Mouse (Mus musculus) CD4-positive, CD25-positive, alpha-beta regulatory T cell, adult 4 months (primary cell): ENCODE measurements around the gene Fam172a. TPM values are rescaled to one million over a fixed set of nuclear protein-coding genes. Genes with fewer than 3 reads are reported as not detected.
"Not testable (repeated sequence)": the region's sequence is repeated elsewhere in the genome, so short reads cannot be mapped to it uniquely, and the experiment has no call there.

Source experiments
- ATAC-seq: one replicate; pipeline ENCODE4 v1.8.0; 2017
- polyA plus RNA-seq, 2 experiments: library from polyadenylated mRNA; unstranded; fragments of 100-300 nt; shearing (Covaris generic); gene quantifications; one replicate each; pipeline ENCODE4 v1.2.1; 2017

Fam172a gene
- polyA plus RNA-seq, result 10 to 100 TPM; 28.8 to 33.1 TPM

- not testable (repeated sequence) for ATAC-seq
Measured at GRCm38 (mm10) chr13:77701733-77702132, at the start of gene Fam172a. Gene Fam172a, plus strand, starts transcription at chr13:77702033.

GRCm38 (mm10) chr13:77688651-77689050 is 13.2 kb upstream of the Fam172a start:
- ATAC-seq, result no peak

- ATAC-seq, result peak; percentile 98
Measured at GRCm38 (mm10) chr13:77708514-77709013, 6.7 kb downstream of the Fam172a start.

GRCm38 (mm10) chr13:77717499-77717898 is 15.7 kb downstream of the Fam172a start:
- ATAC-seq, result no peak

GRCm38 (mm10) chr13:77742822-77743221 is 41.0 kb downstream of the Fam172a start:
- ATAC-seq, result no peak

GRCm38 (mm10) chr13:77777606-77778005 is 75.8 kb downstream of the Fam172a start:
- no peak for ATAC-seq

GRCm38 (mm10) chr13:77807341-77807740 is 105.5 kb downstream of the Fam172a start:
- ATAC-seq, result not testable (repeated sequence)

- no peak for ATAC-seq
Measured at GRCm38 (mm10) chr13:77810449-77810848, 108.6 kb downstream of the Fam172a start.

GRCm38 (mm10) chr13:77826138-77826537 is 124.3 kb downstream of the Fam172a start:
- no peak for ATAC-seq

GRCm38 (mm10) chr13:77843017-77843654 is 141.3 kb downstream of the Fam172a start:
- ATAC-seq, result no peak

GRCm38 (mm10) chr13:77848868-77849267 is 147.0 kb downstream of the Fam172a start:
- no peak for ATAC-seq

GRCm38 (mm10) chr13:77864804-77865203 is 163.0 kb downstream of the Fam172a start:
- no peak for ATAC-seq

GRCm38 (mm10) chr13:77868314-77868713 is 166.5 kb downstream of the Fam172a start:
- ATAC-seq, result no peak

- no peak for ATAC-seq
Measured at GRCm38 (mm10) chr13:77878120-77878519, 176.3 kb downstream of the Fam172a start.

GRCm38 (mm10) chr13:77878545-77878944 is 176.7 kb downstream of the Fam172a start:
- ATAC-seq, result no peak

GRCm38 (mm10) chr13:77897619-77898018 is 195.8 kb downstream of the Fam172a start:
- no peak for ATAC-seq

GRCm38 (mm10) chr13:77898066-77898796 is 196.4 kb downstream of the Fam172a start:
- ATAC-seq, result no peak

GRCm38 (mm10) chr13:77899725-77900124 is 197.9 kb downstream of the Fam172a start:
- ATAC-seq, result no peak

GRCm38 (mm10) chr13:77900843-77901242 is 199.0 kb downstream of the Fam172a start:
- ATAC-seq, result no peak

- no peak for ATAC-seq
Measured at GRCm38 (mm10) chr13:77909184-77909583, 207.4 kb downstream of the Fam172a start.

- ATAC-seq, result no peak
Measured at GRCm38 (mm10) chr13:77922834-77923233, 221.0 kb downstream of the Fam172a start.

- no peak for ATAC-seq
Measured at GRCm38 (mm10) chr13:77957611-77958010, 255.8 kb downstream of the Fam172a start.

- ATAC-seq, result no peak
Measured at GRCm38 (mm10) chr13:77959493-77960272, 257.9 kb downstream of the Fam172a start.
